Mouse (Mus musculus) embryonic fibroblast, embryonic 13.5 days (primary cell): Measurements from ENCODE around the gene Arhgap28.

Source experiments
- CTCF ChIP-seq: IDR thresholded peaks from 2 replicates; pipeline ENCODE4 v1.5.1; 2011; ENCODE audit warnings: mild to moderate bottlenecking, control low read depth, low read length, moderate library complexity, borderline replicate concordance; ENCODE audit not compliant: insufficient read depth
- POLR2A ChIP-seq: IDR thresholded peaks from 2 replicates; pipeline ENCODE4 v1.6.1; 2011; ENCODE audit warnings: low read depth, mild to moderate bottlenecking, control low read depth, low read length, moderate library complexity

- TF ChIP-seq CTCF (no peak), POLR2A (no peak)
These were observed 85.7 kb downstream of the Arhgap28 start for GRCm38 (mm10) chr17:67918201-67918600.
